Mouse (Mus musculus) monocyte, adult 2 months (primary cell): ENCODE data around the gene Mob3c.

ENCODE experiments used
- DNase-seq, 2 experiments: peaks; one replicate each; pipeline ENCODE4 v3.0.0; 2022; ENCODE audit warnings: low spot score in 2 of 2, low read depth in 1 of 2

Mob3c gene

DNA sequence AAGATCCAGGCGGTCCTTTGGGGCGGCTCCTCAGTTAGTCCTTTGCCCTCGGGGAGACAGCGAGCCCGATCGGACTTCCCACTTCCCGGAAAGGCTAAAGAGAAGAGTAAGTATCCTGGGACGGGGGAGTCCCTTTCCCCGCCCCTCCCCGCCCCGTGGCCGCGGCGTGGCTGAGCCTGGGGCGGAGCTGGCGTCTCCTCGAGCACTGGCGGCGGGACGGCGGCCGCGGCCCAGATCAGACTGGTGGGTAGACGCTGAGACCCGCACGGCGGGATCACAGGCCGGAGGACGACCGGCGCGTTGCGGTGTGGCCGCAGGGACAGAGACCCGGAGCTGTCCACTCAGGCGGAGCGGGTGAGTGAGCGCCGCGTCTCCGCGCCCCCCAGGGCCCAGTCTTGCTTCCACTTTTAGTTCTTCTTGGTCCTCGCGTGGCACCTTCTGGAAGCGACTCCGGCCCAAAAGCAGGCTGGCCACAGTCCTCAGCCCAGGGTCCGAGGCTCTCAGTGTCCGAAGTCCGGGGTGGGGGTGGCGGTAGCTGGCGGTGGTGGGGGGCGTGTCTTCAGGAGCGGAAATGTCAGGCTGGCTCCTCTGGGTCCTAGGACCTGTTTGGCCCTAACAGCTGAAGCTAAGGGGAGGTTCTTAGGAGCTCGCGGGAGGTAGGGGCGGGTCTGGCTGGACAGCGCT is at the start of gene Mob3c:
TSS of gene Mob3c (plus strand) at position 205 of the 684 bp plus-strand sequence.
- peak in 1 of 2 experiments; percentile 29 for DNase-seq

DNA sequence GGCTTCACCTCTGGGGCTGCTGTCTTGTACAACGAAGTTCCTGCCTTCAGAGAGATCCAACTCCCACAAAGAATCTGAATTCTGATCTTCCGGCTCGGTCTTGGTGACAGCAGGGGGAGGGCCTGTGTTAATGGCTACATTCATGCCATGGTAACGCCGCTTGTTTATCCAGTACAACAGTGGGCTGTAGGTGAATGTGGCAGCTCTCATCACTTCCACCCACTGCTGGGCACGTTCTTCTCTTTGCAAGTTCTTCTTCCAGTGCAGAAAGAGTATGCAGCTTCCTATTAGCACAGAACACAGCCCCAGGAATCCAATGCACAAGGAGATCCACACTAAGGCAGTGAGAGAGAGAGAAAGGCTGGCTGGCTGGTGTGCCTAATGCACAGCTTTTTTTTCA is 47.6 kb upstream of the Mob3c start:
- no peak for DNase-seq

DNA sequence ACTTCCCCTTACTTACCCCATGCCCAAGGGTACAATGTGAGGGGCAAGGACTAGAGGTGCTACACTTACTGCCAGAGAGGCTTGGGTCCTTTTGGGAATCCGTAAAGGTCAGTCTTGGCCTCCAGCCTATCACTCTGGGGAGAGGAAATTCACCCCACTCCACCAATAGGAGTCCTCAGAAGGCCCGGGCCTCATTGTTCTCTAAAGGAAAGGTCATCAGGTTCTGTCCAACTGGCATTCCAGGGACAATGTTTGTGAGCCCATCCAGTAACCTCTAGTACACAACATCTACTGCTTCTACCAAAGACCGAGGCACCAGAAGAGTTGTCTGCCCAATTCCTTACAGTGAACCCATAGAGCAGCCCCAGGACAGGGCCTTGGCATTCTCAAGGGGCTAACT is 47.0 kb upstream of the Mob3c start, which contains the start of gene Tex38:
TSS of gene Tex38 (minus strand) at position 101 of the 400 bp plus-strand sequence.
- no peak for DNase-seq

- DNase-seq = no peak
These were observed 45.7 kb upstream of the Mob3c start for GRCm38 (mm10) chr4:115782026-115782805.

GRCm38 (mm10) chr4:115784769-115785510 is 43.0 kb upstream of the Mob3c start, which contains the start of gene Atpaf1:
Gene Atpaf1, plus strand, starts transcription at chr4:115784812.
- DNase-seq = peak in 1 of 2 experiments; percentile 29

DNA sequence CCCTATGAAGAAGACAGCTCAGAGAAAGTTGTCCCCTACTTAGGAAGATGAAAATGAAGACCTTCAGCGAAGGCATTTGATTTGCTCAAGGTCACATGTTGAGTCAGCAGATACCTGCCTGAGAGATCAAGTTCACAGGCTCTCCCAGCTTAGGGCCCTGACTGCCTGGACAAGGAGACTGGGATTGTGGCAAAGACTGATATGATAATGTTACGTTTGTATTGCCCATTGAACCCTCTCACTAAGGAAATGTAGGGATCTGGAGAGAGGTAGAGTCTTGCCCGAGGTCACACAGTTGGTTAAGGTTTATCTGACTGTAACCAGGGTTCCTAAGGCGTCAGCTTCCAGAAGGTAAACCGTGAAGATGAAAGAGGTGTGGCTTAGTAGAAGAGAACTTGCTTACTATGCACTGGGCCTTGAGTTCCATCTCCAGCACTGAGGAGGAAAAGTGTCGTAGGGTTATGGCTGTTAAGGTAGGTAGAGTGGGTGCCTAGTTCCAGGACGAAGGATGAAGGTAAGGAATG is 42.3 kb upstream of the Mob3c start:
- no peak for DNase-seq

- no peak for DNase-seq
These were observed 37.0 kb upstream of the Mob3c start for GRCm38 (mm10) chr4:115790864-115791263.

DNA sequence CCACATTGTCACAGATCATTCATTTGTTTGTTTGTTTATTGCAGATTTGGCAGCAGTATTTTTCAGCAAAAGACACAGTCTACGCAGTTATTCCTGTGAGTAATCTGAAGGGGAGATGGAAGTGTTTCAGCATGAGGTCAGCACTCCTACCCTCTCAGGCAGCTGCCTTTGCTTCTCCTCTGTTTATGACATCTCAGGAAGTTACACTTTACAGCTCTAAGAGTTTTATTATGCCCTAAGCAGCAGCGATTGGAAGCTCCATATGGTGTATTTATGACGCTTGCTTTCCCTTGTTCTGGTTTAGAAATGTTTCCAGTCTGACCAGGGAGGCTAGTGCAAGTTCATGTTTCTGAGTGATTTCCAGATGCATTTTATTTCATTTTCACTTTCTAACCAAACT is 32.5 kb upstream of the Mob3c start:
- DNase-seq = no peak

- DNase-seq = no peak
These were observed 27.9 kb upstream of the Mob3c start for GRCm38 (mm10) chr4:115799981-115800380.

GRCm38 (mm10) chr4:115812326-115812725 is 15.6 kb upstream of the Mob3c start:
- DNase-seq = no peak

- no peak for DNase-seq
These were observed 12.3 kb upstream of the Mob3c start for GRCm38 (mm10) chr4:115815606-115816005.

DNA sequence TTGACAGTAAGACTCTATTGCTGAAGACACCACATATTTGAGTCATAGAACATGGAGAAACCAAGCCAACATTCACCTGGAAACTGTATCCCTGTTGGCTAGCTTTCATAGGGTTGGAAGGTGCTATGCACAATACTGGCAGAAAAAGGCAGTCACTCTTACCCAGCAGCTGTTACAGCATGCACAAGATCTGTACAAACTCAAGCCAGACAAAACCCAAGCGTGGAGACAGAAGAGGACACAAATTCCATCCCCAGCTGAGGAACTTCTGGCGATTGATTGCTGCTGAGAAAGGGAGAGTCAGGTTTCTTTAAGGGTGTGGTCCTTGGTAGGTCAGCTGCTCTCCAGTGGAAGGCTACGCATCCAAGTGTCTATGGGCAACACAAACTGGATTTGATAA is 7.7 kb upstream of the Mob3c start:
- no peak for DNase-seq

GRCm38 (mm10) chr4:115820944-115821343 is 6.9 kb upstream of the Mob3c start:
- DNase-seq = no peak

GRCm38 (mm10) chr4:115821431-115821830 is 6.5 kb upstream of the Mob3c start:
- DNase-seq = no peak

- DNase-seq = no peak
These were observed 6.0 kb upstream of the Mob3c start for GRCm38 (mm10) chr4:115821928-115822327.

DNA sequence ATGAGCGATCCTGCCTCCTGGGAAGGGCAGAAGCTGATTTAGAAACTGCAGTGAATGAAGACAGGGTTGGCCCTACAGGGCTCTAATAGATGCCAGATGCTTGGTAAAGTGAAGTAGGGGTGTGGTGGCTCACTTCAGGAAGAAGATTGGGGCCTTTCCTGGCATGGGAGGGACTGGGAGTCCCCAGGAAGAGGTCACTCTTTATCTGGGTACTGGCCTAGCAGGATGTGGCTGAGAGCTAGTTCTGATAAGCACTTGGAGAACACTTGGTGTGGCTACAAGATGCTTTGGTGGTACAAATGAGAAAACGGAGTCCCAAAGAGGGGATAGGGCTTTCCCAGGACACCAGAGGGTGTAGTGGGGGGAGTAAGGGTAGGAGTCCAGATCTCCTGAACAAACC is 3.7 kb upstream of the Mob3c start:
- DNase-seq = no peak

DNA sequence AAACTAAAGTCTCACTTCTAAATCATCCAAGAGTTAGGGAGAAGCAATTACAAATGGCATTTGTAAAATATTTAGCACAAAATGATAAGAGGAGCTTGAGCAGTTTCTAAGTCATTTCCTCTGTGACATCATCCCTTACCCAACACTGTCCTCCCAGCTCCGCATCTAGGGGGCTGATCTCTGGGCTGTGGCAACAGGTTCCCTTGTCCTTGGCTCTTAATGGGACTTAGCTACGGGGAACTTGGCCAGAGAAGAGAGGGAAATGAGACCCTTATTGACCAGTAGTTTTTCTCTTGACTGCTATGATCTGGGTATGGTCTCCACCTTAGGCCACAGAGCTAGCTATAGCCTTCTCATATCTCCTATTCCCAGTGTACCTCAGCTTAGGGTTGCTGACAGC is 2.6 kb upstream of the Mob3c start:
- DNase-seq = no peak

DNA sequence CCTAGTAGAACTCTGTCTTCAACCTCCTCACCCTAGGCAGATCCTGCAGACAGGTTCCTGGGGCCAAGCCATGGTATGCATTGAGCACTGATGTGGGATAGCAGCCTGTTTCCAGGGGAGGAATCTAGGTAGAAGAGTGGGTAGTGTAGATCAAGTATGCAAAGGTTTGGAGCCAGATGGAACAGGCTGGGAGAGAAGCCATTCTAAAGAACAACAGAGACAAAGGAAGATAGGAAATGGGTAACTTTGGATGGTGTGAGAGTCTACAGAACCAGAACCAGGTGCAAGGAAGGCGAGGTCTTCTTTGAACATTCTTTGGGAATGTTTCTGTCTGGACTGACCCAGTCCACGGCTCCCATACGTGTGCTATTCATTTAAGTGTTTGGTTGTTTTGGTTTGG is 826 bp upstream of the Mob3c start:
- no peak for DNase-seq

- DNase-seq = no peak
These were observed 381 bp upstream of the Mob3c start for GRCm38 (mm10) chr4:115827535-115827887.

DNA sequence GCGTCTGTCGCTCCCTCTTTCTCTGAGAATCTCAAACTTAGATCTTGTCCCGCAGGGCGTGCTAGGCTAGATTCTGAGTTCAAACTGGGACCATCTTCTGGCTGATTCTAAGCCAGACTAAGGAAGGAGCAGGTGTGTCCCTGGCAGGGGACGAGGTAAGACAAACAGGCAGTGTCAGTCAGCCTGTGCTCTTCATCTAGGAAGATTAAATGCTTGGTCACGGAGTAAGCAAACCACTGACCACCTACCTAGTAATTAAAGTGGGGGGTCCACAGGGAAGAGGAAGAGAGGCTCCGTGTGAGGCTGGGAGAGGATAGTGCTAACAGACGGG is 645 bp downstream of the Mob3c start:
- DNase-seq = no peak

- no peak for DNase-seq
These were observed 2.6 kb downstream of the Mob3c start for GRCm38 (mm10) chr4:115830491-115830890.

- no peak for DNase-seq
These were observed 3.3 kb downstream of the Mob3c start for GRCm38 (mm10) chr4:115831221-115831620.
